Mouse (Mus musculus) ES-Bruce4 (cell line): ENCODE results near the gene Slc10a1. TPM values are rescaled to one million over a fixed set of nuclear protein-coding genes. Genes with fewer than 3 reads are reported as not detected.
A peak's percentile ranks its signal among the peaks of the same experiment; 100 is the strongest.

Experiments
- H3K27ac ChIP-seq: 2 replicates; pipeline ENCODE4 v1.5.1; 2012; ENCODE audit warnings: low read length, inconsistent platforms; ENCODE audit not compliant: insufficient read depth
- H3K27me3 ChIP-seq: 2 replicates; pipeline ENCODE4 v1.6.1; 2012; ENCODE audit warnings: mild to moderate bottlenecking, low read length, inconsistent platforms; ENCODE audit not compliant: control insufficient read depth, poor library complexity, insufficient read depth, severe bottlenecking
- H3K36me3 ChIP-seq: 2 replicates; pipeline ENCODE4 v1.6.1; 2012; ENCODE audit warnings: inconsistent platforms, mild to moderate bottlenecking, low read length, moderate library complexity; ENCODE audit not compliant: control insufficient read depth, poor library complexity, insufficient read depth, severe bottlenecking
- H3K4me1 ChIP-seq: one replicate; pipeline ENCODE4 v1.8.1; 2011; ENCODE audit warnings: low read length; ENCODE audit not compliant: control insufficient read depth, insufficient read depth
- H3K4me3 ChIP-seq: 2 replicates; pipeline ENCODE4 v1.5.1; 2011; ENCODE audit warnings: low read depth, mild to moderate bottlenecking, low read length
- H3K9ac ChIP-seq: 2 replicates; pipeline ENCODE4 v1.6.1; 2012; ENCODE audit warnings: low read depth, mild to moderate bottlenecking, inconsistent platforms; ENCODE audit not compliant: poor library complexity, severe bottlenecking
- H3K9me3 ChIP-seq: replicated peaks from 2 replicates; pipeline ENCODE4 v1.6.1; 2012; ENCODE audit warnings: mild to moderate bottlenecking, low read length, inconsistent platforms; ENCODE audit not compliant: control insufficient read depth, poor library complexity, insufficient read depth, severe bottlenecking
- CTCF ChIP-seq: IDR thresholded peaks from one replicate; pipeline ENCODE4 v1.8.1; 2011; ENCODE audit warnings: low read depth, low read length
- EP300 ChIP-seq: IDR thresholded peaks from 2 replicates; pipeline ENCODE4 v1.6.1; 2011; ENCODE audit warnings: low read depth, low read length; ENCODE audit not compliant: insufficient read depth
- POLR2A ChIP-seq: IDR thresholded peaks from one replicate; pipeline ENCODE4 v1.8.1; 2011; ENCODE audit warnings: low read length; ENCODE audit not compliant: insufficient read depth
- polyA plus RNA-seq: library from polyadenylated mRNA; stranded (reverse); fragments of >200 nt; gene quantifications from 2 replicates; pipeline ENCODE4 v1.2.4, GENCODE M21; 2011; ENCODE audit warnings: low read depth; ENCODE audit not compliant: missing spikeins, insufficient read depth, insufficient read length

Gene Slc10a1
- polyA plus RNA-seq, 1 experiment, result not detected

GRCm38 (mm10) chr12:80924205-80924604 lies 44.3 kb downstream of the Slc10a1 start:
- Histone ChIP-seq H3K9me3 (no peaks in the 10 kb centered on the region), H3K36me3 (no peaks in the 10 kb centered on the region), H3K27ac (no peak overlapping the region), H3K9ac (no peak overlapping the region), H3K4me1 (peaks cover 9% of the 10 kb centered on the region), H3K27me3 (no peaks in the 10 kb centered on the region), H3K4me3 (no peak overlapping the region)
- TF ChIP-seq CTCF (no peak), EP300 (no peak), POLR2A (no peak)

GRCm38 (mm10) chr12:80923602-80924001 lies 44.9 kb downstream of the Slc10a1 start:
- no peak overlapping the region for H3K9ac ChIP-seq
- H3K27me3 ChIP-seq, result no peaks in the 10 kb centered on the region
- H3K27ac ChIP-seq, result peak overlapping the region; percentile 87
- H3K4me1 ChIP-seq, result peaks cover 9% of the 10 kb centered on the region
- no peaks in the 10 kb centered on the region for H3K36me3 ChIP-seq
- no peaks in the 10 kb centered on the region for H3K9me3 ChIP-seq
- H3K4me3 ChIP-seq, result no peak overlapping the region
- 0 out of 2 replicates have a peak, but pooled peaks have one; percentile 20 for TF ChIP-seq EP300
- TF ChIP-seq POLR2A, result no peak

- Histone ChIP-seq H3K9ac (peak overlapping the region; percentile 44), H3K4me3 (peak overlapping the region; percentile 67)
These were observed 45.6 kb downstream of the Slc10a1 start for GRCm38 (mm10) chr12:80922869-80923268.

GRCm38 (mm10) chr12:80921301-80921700 lies 47.2 kb downstream of the Slc10a1 start:
- Histone ChIP-seq H3K4me3 (no peak overlapping the region), H3K9ac (no peak overlapping the region), H3K27me3 (no peaks in the 10 kb centered on the region), H3K4me1 (peaks cover 9% of the 10 kb centered on the region), H3K27ac (peak overlapping the region; percentile 83), H3K9me3 (no peaks in the 10 kb centered on the region), H3K36me3 (no peaks in the 10 kb centered on the region)
- no peak for TF ChIP-seq EP300
- no peak for TF ChIP-seq CTCF
- TF ChIP-seq POLR2A, result no peak

More at GRCm38 (mm10) chr12:80922869-80923268, 45.6 kb downstream of the Slc10a1 start:
- no peaks in the 10 kb centered on the region for H3K9me3 ChIP-seq
- no peaks in the 10 kb centered on the region for H3K27me3 ChIP-seq
- no peaks in the 10 kb centered on the region for H3K36me3 ChIP-seq
- peak overlapping the region; percentile 68; the same call in 1 of the 2 replicates for H3K27ac ChIP-seq
- peaks cover 9% of the 10 kb centered on the region for H3K4me1 ChIP-seq
- TF ChIP-seq POLR2A, result peak; percentile 13
- TF ChIP-seq CTCF, result no peak
- TF ChIP-seq EP300, result peak; percentile 72; the same call in 1 of the 2 replicates

GRCm38 (mm10) chr12:80917764-80918163 lies 50.7 kb downstream of the Slc10a1 start:
- no peaks in the 10 kb centered on the region for H3K9me3 ChIP-seq
- H3K27ac ChIP-seq, result no peak overlapping the region
- peaks cover 1% of the 10 kb centered on the region for H3K4me1 ChIP-seq
- no peaks in the 10 kb centered on the region for H3K27me3 ChIP-seq
- H3K9ac ChIP-seq, result no peak overlapping the region
- H3K4me3 ChIP-seq, result no peak overlapping the region
- TF ChIP-seq EP300 (no peak), CTCF (peak; percentile 98)
- H3K36me3 ChIP-seq, result no peaks in the 10 kb centered on the region

- H3K4me3 ChIP-seq, result no peak overlapping the region
- no peak overlapping the region for H3K27ac ChIP-seq
- no peak overlapping the region for H3K9ac ChIP-seq
- no peaks in the 10 kb centered on the region for H3K27me3 ChIP-seq
- TF ChIP-seq CTCF, result no peak
- TF ChIP-seq EP300, result no peak
- no peak for TF ChIP-seq POLR2A
- H3K4me1 ChIP-seq, result no peaks in the 10 kb centered on the region
- H3K9me3 ChIP-seq, result no peaks in the 10 kb centered on the region
- H3K36me3 ChIP-seq, result no peaks in the 10 kb centered on the region
These were observed 58.9 kb downstream of the Slc10a1 start for GRCm38 (mm10) chr12:80909631-80910030.

Other genes with a start within 250 kb of the Slc10a1 start
- gene Ccdc177, start 208.0 kb downstream of the Slc10a1 start, polyA plus RNA-seq, result not detected in 2 replicates
- gene Susd6, start 178.2 kb downstream of the Slc10a1 start, polyA plus RNA-seq, result 56.0 and 57.0 TPM in 2 replicates
- 605 and 614 TPM in 2 replicates for gene Srsf5, start 23.2 kb downstream of the Slc10a1 start, polyA plus RNA-seq
- 6.4 and 6.7 TPM in 2 replicates for gene Smoc1, start 58.1 kb upstream of the Slc10a1 start, polyA plus RNA-seq